Mouse (Mus musculus) hindbrain, embryonic 16.5 days (tissue): ENCODE data around the gene Tmem198b. TPM values are rescaled to one million over a fixed set of nuclear protein-coding genes. Genes with fewer than 3 reads are reported as not detected.
"Not testable (repeated sequence)": the region's sequence is repeated elsewhere in the genome, so short reads cannot be mapped to it uniquely, and the experiment has no call there.

Experiments
- ATAC-seq: fragments of 200-750 bp; cut with Nextera tagmentation; 2 replicates; pipeline ENCODE4 v1.8.0; 2017; ENCODE audit warnings: moderate TSS enrichment, moderate library complexity
- H3K27ac ChIP-seq: fragments of 300-500 bp; sonication (generic); 2 replicates; pipeline ENCODE4 v1.5.1; 2014; ENCODE audit warnings: low read depth, mild to moderate bottlenecking, control low read depth, low read length, moderate library complexity
- H3K27me3 ChIP-seq: fragments of 300-500 bp; sonication (generic); replicated peaks from 2 replicates; pipeline ENCODE4 v1.6.1; 2014; ENCODE audit warnings: low read length; ENCODE audit not compliant: control insufficient read depth, insufficient read depth
- H3K36me3 ChIP-seq: fragments of 300-500 bp; sonication (generic); 2 replicates; pipeline ENCODE4 v1.6.1; 2014; ENCODE audit warnings: mild to moderate bottlenecking, low read length, moderate library complexity, mixed read lengths; ENCODE audit not compliant: control insufficient read depth, insufficient read depth
- H3K4me1 ChIP-seq: fragments of 300-500 bp; sonication (generic); 2 replicates; pipeline ENCODE4 v1.6.1; 2014; ENCODE audit warnings: low read depth, low read length; ENCODE audit not compliant: control insufficient read depth, insufficient read depth
- H3K4me2 ChIP-seq: fragments of 300-500 bp; sonication (generic); 2 replicates; pipeline ENCODE4 v1.6.1; 2014; ENCODE audit warnings: mild to moderate bottlenecking, low read length, control low read depth, moderate library complexity
- H3K4me3 ChIP-seq: fragments of 300-500 bp; sonication (generic); 2 replicates; pipeline ENCODE4 v1.5.1; 2014; ENCODE audit warnings: mild to moderate bottlenecking, low read length, control low read depth, moderate library complexity
- H3K9ac ChIP-seq: fragments of 300-500 bp; sonication (generic); 2 replicates; pipeline ENCODE4 v1.6.1; 2014; ENCODE audit warnings: low read depth, mild to moderate bottlenecking, control low read depth, low read length, moderate library complexity
- H3K9me3 ChIP-seq: fragments of 300-500 bp; sonication (generic); 2 replicates; pipeline ENCODE4 v1.6.1; 2014; ENCODE audit warnings: mild to moderate bottlenecking, low read length, moderate library complexity; ENCODE audit not compliant: control insufficient read depth
- WGBS: fragments of 180-500 bp; shearing (Covaris S2); extraction: QIAGEN DNeasy Blood & Tissue Kit; methylation state at CpG from one replicate; pipeline ENCODE4 v1.1.7; 2014; 5-methylcytosine and 5-hydroxymethylcytosine counted together
- polyA plus RNA-seq: library from polyadenylated mRNA; unstranded; fragments of >200 nt; fragmentation: Nextera tagmentation; extraction: Ambion mirVana; gene quantifications from 2 replicates; pipeline ENCODE4 v1.2.1, GENCODE M21; 2015

The Tmem198b gene
- polyA plus RNA-seq, 1 experiment from 2014 or later: 19.6 TPM

- no peak for ATAC-seq
- Histone ChIP-seq H3K4me3 (no peak overlapping the region), H3K9me3 (no peaks in the 10 kb centered on the region), H3K36me3 (peaks cover 5% of the 10 kb centered on the region), H3K27me3 (no peaks in the 10 kb centered on the region), H3K4me1 (peaks cover 12% of the 10 kb centered on the region), H3K27ac (no peak overlapping the region), H3K9ac (no peak overlapping the region), H3K4me2 (no peak overlapping the region)
- WGBS: 98% methylated on average over 9 of the region's 9 CpGs
These were observed 19.7 kb upstream of the Tmem198b start for GRCm38 (mm10) chr10:128823821-128824220.

- Histone ChIP-seq H3K4me2 (peak overlapping the region; percentile 90; the same call in 1 of the 2 replicates), H3K4me1 (peaks cover 12% of the 10 kb centered on the region)
- WGBS: 81% methylated on average over 4 of the region's 4 CpGs
- H3K4me3 ChIP-seq, H3K9ac ChIP-seq, H3K27ac ChIP-seq, H3K9me3 ChIP-seq, H3K27me3 ChIP-seq, H3K36me3 ChIP-seq, ATAC-seq: not testable (repeated sequence)
These were observed 18.9 kb upstream of the Tmem198b start for GRCm38 (mm10) chr10:128823087-128823486.

DNA sequence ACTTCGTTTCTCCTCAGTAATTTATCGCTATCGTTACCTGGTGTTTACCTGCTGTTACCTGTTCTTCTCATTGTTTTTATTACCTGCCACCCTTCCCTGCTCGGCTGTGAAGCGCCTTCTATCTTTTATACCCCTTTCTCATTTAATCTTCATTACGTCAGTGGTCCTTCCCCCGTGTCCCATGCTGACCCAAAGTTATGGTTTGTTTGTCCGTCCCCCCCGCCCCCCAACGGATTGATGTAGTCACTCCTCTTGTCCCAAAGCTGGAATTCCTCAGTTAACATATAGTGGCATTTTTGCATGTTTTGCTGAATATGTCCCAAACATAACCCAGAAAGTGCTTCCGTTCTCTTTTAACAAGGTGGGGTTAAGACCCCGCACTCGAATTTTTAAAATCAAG, 18.0 kb upstream of the Tmem198b start:
- WGBS: 3% methylated on average over 13 of the region's 13 CpGs
- Histone ChIP-seq H3K4me3 (peak overlapping the region; percentile 86), H3K9ac (peak overlapping the region; percentile 88), H3K4me1 (peaks cover 12% of the 10 kb centered on the region), H3K4me2 (peak overlapping the region; percentile 90), H3K27me3 (no peaks in the 10 kb centered on the region), H3K36me3 (peaks cover 17% of the 10 kb centered on the region), H3K27ac (peak overlapping the region; percentile 66), H3K9me3 (no peaks in the 10 kb centered on the region)
- ATAC-seq: no peak

- peak within 1 kb of the TSS; percentile 66 for H3K27ac ChIP-seq
- no peaks in the 10 kb centered on the region for H3K9me3 ChIP-seq
- peak within 1 kb of the TSS; percentile 88 for H3K9ac ChIP-seq
- H3K4me1 ChIP-seq: peaks cover 12% of the 10 kb centered on the region
- peak within 1 kb of the TSS; percentile 90 for H3K4me2 ChIP-seq
- under 1% methylated on average over 46 of the region's 46 CpGs for WGBS
- peaks cover 21% of the 10 kb centered on the region for H3K36me3 ChIP-seq
- peak within 1 kb of the TSS; percentile 86 for H3K4me3 ChIP-seq
- H3K27me3 ChIP-seq: no peaks in the 10 kb centered on the region
- peak; percentile 100 for ATAC-seq
These were observed 17.3 kb upstream of the Tmem198b start, which contains the start of gene Ormdl2 for GRCm38 (mm10) chr10:128821358-128822056. TSS of gene Ormdl2 (minus strand) at chr10:128821645.

- H3K27ac ChIP-seq: no peak overlapping the region
- H3K9ac ChIP-seq: no peak overlapping the region
- peaks cover 12% of the 10 kb centered on the region for H3K4me1 ChIP-seq
- no peaks in the 10 kb centered on the region for H3K9me3 ChIP-seq
- ATAC-seq: no peak
- no peaks in the 10 kb centered on the region for H3K27me3 ChIP-seq
- peaks cover 27% of the 10 kb centered on the region for H3K36me3 ChIP-seq
- H3K4me3 ChIP-seq: no peak overlapping the region
- WGBS: 81% methylated on average over 4 of the region's 4 CpGs
- no peak overlapping the region for H3K4me2 ChIP-seq
These were observed 16.0 kb upstream of the Tmem198b start for GRCm38 (mm10) chr10:128820217-128820616.

DNA sequence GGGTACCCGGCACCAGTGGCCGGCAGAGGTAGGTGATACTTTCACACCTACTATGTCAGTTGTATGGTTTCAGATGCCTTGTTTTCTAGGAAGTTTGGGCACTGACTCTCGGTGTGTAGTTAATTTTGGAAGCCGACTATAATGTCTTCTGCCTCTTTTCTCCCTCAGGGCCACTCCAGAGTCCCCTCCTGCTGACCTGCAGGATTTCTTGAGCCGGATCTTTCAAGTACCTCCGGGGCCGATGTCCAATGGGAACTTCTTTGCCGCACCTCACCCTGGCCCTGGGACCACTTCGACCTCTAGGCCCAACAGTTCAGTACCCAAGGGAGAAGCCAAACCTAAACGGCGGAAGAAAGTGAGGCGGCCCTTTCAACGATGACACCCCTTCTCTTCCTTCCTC, 12.9 kb upstream of the Tmem198b start, which contains the start of gene Sarnp:
Gene Sarnp, plus strand, starts transcription at position 301 of the 400 bp plus-strand sequence.
- H3K9ac ChIP-seq: no peak within 1 kb of the TSS
- no peak within 1 kb of the TSS for H3K27ac ChIP-seq
- peaks cover 37% of the 10 kb centered on the region for H3K36me3 ChIP-seq
- ATAC-seq: no peak
- no peak within 1 kb of the TSS for H3K4me2 ChIP-seq
- no peaks in the 10 kb centered on the region for H3K27me3 ChIP-seq
- H3K9me3 ChIP-seq: no peaks in the 10 kb centered on the region
- WGBS: 95% methylated on average over 13 of the region's 13 CpGs
- H3K4me1 ChIP-seq: peaks cover 3% of the 10 kb centered on the region
- H3K4me3 ChIP-seq: no peak within 1 kb of the TSS

- Histone ChIP-seq H3K4me2 (peak overlapping the region; percentile 76), H3K4me3 (peak overlapping the region; percentile 24), H3K9ac (0 out of 2 replicates have a peak overlapping the region, but pooled peaks have one; percentile 9), H3K36me3 (no peaks in the 10 kb centered on the region), H3K27ac (no peak overlapping the region), H3K9me3 (no peaks in the 10 kb centered on the region), H3K27me3 (no peaks in the 10 kb centered on the region), H3K4me1 (peaks cover 44% of the 10 kb centered on the region)
- WGBS: 93% methylated on average over 8 of the region's 8 CpGs
- no peak for ATAC-seq
These were observed 2.8 kb upstream of the Tmem198b start for GRCm38 (mm10) chr10:128807018-128807417.

DNA sequence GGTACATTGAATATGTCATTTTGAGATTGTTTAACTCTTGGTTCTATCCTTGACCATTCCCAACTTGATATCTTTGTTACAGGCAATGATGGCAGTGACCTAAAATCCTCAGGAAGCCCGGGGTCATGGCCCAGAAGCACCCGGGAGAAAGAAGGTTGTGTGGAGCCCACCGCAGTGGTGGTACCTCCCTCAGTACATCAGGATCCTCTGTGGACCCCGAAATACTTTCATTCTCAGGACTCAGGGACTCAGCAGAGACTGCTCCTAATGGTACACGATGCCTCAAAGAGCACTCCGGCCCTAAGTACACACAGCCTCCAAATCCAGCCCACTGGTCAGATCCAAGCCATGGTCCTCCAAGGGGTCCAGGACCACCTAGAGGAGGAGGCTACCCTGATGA, 1.9 kb upstream of the Tmem198b start:
- Histone ChIP-seq H3K27ac (no peak overlapping the region), H3K4me3 (peak overlapping the region; percentile 58), H3K36me3 (no peaks in the 10 kb centered on the region), H3K27me3 (no peaks in the 10 kb centered on the region), H3K4me2 (peak overlapping the region; percentile 76), H3K4me1 (peaks cover 44% of the 10 kb centered on the region), H3K9me3 (no peaks in the 10 kb centered on the region), H3K9ac (peak overlapping the region; percentile 77)
- ATAC-seq: no peak
- 57% methylated on average over 6 of the region's 6 CpGs for WGBS

DNA sequence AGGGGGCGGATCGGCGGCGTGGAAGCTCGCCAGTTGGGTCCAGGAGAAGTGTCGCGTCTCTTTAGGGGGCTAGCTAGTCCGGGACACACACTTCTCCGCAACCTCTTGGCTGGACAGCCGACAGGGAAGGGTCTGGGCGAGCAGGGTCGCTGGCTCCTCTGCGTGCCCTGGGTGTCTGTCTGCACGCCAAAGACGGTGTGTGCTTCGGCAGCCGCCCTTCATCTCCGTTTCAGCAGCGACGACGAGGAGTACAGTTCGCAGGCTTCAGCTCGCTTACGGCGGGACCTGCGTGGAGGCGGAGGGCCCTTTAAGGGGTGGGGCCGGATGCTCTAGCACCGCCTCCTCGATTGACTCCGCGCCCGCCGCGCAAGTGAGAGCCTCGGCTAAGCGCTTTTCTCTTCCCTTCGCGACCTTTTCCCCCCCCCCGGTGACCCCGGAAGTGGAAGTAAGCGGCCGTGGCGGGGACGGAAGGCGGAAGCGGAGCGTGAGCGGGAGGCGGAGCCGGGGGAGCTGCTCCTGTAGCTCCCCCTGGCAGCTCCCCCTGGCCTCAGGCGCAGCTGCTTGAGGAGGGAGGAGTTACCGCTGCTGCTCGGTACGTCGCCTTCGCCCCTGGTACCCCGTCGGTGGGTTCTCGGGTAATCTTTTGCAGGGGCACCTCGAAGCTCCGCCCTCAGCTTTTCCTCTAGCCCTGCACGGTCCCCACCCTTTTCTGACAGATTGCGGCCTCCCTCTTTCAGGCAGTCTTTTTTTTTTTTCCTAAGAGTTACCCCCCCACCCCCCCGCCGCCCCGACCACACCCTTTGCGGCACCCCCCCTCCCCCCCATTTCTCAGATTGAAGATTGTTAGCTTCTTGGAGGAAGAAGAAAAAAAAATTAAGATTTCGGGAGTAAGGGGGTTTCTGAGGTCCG, 1.2 kb upstream of the Tmem198b start:
- peak; percentile 95 for ATAC-seq

More for the DNA sequence above, 1.2 kb upstream of the Tmem198b start:
- Histone ChIP-seq H3K4me2 (peak overlapping the region; percentile 90), H3K36me3 (no peaks in the 10 kb centered on the region; the same call in 1 of the 2 replicates), H3K27ac (peak overlapping the region; percentile 94), H3K4me1 (peaks cover 44% of the 10 kb centered on the region), H3K9ac (peak overlapping the region; percentile 77), H3K9me3 (no peaks in the 10 kb centered on the region), H3K27me3 (no peaks in the 10 kb centered on the region), H3K4me3 (peak overlapping the region; percentile 58)
- under 1% methylated on average over 61 of the region's 70 CpGs for WGBS
